Mouse (Mus musculus) liver, postnatal 0 days (tissue): ENCODE results near the gene Atp1a1. TPM values are rescaled to one million over a fixed set of nuclear protein-coding genes. Genes with fewer than 3 reads are reported as not detected.
A peak's percentile ranks its signal among the peaks of the same experiment; 100 is the strongest.

ENCODE experiments used
- ATAC-seq: fragments of 200-750 bp; cut with Nextera tagmentation; 2 replicates; pipeline ENCODE4 v1.8.0; 2017; ENCODE audit warnings: mild to moderate bottlenecking, moderate library complexity
- DNase-seq: peaks from one replicate; pipeline ENCODE4 v3.0.0-alpha.2; 2016
- H3K27ac ChIP-seq: fragments of 300-500 bp; sonication (generic); 2 replicates; pipeline ENCODE4 v1.5.1; 2014; ENCODE audit warnings: antibody characterized with exemption, moderate library complexity, mild to moderate bottlenecking, low read depth
- H3K27me3 ChIP-seq: fragments of 300-500 bp; sonication (generic); 2 replicates; pipeline ENCODE4 v1.6.1; 2014; ENCODE audit warnings: low read length, control low read depth, mixed read lengths; ENCODE audit not compliant: insufficient read depth
- H3K36me3 ChIP-seq: fragments of 300-500 bp; sonication (generic); replicated peaks from 2 replicates; pipeline ENCODE4 v1.6.1; 2014; ENCODE audit warnings: mild to moderate bottlenecking, control low read depth, low read length, moderate library complexity, mixed read lengths; ENCODE audit not compliant: insufficient read depth
- H3K4me1 ChIP-seq: fragments of 300-500 bp; sonication (generic); 2 replicates; pipeline ENCODE4 v1.6.1; 2014; ENCODE audit warnings: antibody characterized with exemption, mild to moderate bottlenecking, control low read depth; ENCODE audit not compliant: insufficient read depth
- H3K4me2 ChIP-seq: fragments of 300-500 bp; sonication (generic); 2 replicates; pipeline ENCODE4 v1.6.1; 2014; ENCODE audit warnings: low read depth, mild to moderate bottlenecking, low read length, moderate library complexity, mixed read lengths
- H3K4me3 ChIP-seq: fragments of 300-500 bp; sonication (generic); 2 replicates; pipeline ENCODE4 v1.5.1; 2014; ENCODE audit warnings: low read depth, low read length
- H3K9ac ChIP-seq: fragments of 300-500 bp; sonication (generic); replicated peaks from 2 replicates; pipeline ENCODE4 v1.6.1; 2014; ENCODE audit warnings: mild to moderate bottlenecking, moderate library complexity
- H3K9me3 ChIP-seq: fragments of 300-500 bp; sonication (generic); 2 replicates; pipeline ENCODE4 v1.6.1; 2016; ENCODE audit warnings: mild to moderate bottlenecking, control low read depth, low read length, mixed read lengths
- CTCF ChIP-seq: sonication (generic); IDR thresholded peaks from 2 replicates; pipeline ENCODE4 v1.5.1; 2016; ENCODE audit warnings: antibody characterized with exemption, low read depth
- EP300 ChIP-seq: IDR thresholded peaks from 2 replicates; pipeline ENCODE4 v1.6.1; 2016; ENCODE audit warnings: antibody characterized with exemption, low read depth, mild to moderate bottlenecking
- WGBS: fragments of 180-500 bp; shearing (Covaris S2); extraction: QIAGEN DNeasy Blood & Tissue Kit; methylation state at CpG from one replicate; pipeline ENCODE4 v1.1.7; 2014; ENCODE audit not compliant: insufficient replicate concordance; 5-methylcytosine and 5-hydroxymethylcytosine counted together
- polyA plus RNA-seq: library from polyadenylated mRNA; unstranded; fragments of >200 nt; fragmentation: Nextera tagmentation; extraction: Ambion mirVana; gene quantifications from 2 replicates; pipeline ENCODE4 v1.2.1, GENCODE M21; 2015

The Atp1a1 gene
- 39.3 and 40.8 TPM in 2 replicates for polyA plus RNA-seq

GRCm38 (mm10) chr3:101604550-101605223 is at the start of gene Atp1a1:
Atp1a1 (minus strand) TSS chr3:101604684.
- no peaks in the 10 kb centered on the region for H3K9me3 ChIP-seq
- WGBS, result under 1% methylated on average over 47 of the region's 64 CpGs
- DNase-seq (peak; percentile 99), ATAC-seq (peak; percentile 92)
- peak within 1 kb of the TSS; percentile 92 for H3K9ac ChIP-seq
- 0 out of 2 replicates have a peak, but pooled peaks cover 6% of the 10 kb centered on the region for H3K27me3 ChIP-seq
- TF ChIP-seq CTCF (peak; percentile 9; the same call in 1 of the 2 replicates), EP300 (no peak)
- H3K4me2 ChIP-seq, result peak within 1 kb of the TSS; percentile 99
- no peaks in the 10 kb centered on the region for H3K36me3 ChIP-seq
- peak within 1 kb of the TSS; percentile 99 for H3K27ac ChIP-seq
- peaks cover 38% of the 10 kb centered on the region for H3K4me1 ChIP-seq
- peak within 1 kb of the TSS; percentile 85 for H3K4me3 ChIP-seq

GRCm38 (mm10) chr3:101653446-101653845 is 49.0 kb upstream of the Atp1a1 start:
- DNase-seq (no peak), ATAC-seq (no peak)
- H3K27me3 ChIP-seq, result no peaks in the 10 kb centered on the region
- no peaks in the 10 kb centered on the region for H3K36me3 ChIP-seq
- WGBS, result 71% methylated on average over 7 of the region's 7 CpGs
- no peak overlapping the region for H3K4me3 ChIP-seq
- no peak overlapping the region for H3K4me2 ChIP-seq
- H3K4me1 ChIP-seq, result no peaks in the 10 kb centered on the region
- no peak overlapping the region for H3K9ac ChIP-seq
- TF ChIP-seq CTCF (no peak), EP300 (no peak)
- no peaks in the 10 kb centered on the region for H3K9me3 ChIP-seq
- H3K27ac ChIP-seq, result no peak overlapping the region

- H3K9ac ChIP-seq, result no peak overlapping the region
- DNase-seq (no peak), ATAC-seq (no peak)
- H3K27ac ChIP-seq, result no peak overlapping the region
- H3K36me3 ChIP-seq, result no peaks in the 10 kb centered on the region
- H3K27me3 ChIP-seq, result no peaks in the 10 kb centered on the region
- no peak for TF ChIP-seq EP300
- TF ChIP-seq CTCF, result no peak
- 66% methylated on average over 2 of the region's 2 CpGs for WGBS
- no peak overlapping the region for H3K4me2 ChIP-seq
- no peaks in the 10 kb centered on the region for H3K9me3 ChIP-seq
- no peaks in the 10 kb centered on the region for H3K4me1 ChIP-seq
- H3K4me3 ChIP-seq, result no peak overlapping the region
Observed at GRCm38 (mm10) chr3:101652967-101653366, 48.5 kb upstream of the Atp1a1 start.

GRCm38 (mm10) chr3:101650328-101650727 is 45.8 kb upstream of the Atp1a1 start:
- H3K36me3 ChIP-seq, result no peaks in the 10 kb centered on the region
- H3K9me3 ChIP-seq, result no peaks in the 10 kb centered on the region
- DNase-seq, result no peak
- no peak overlapping the region for H3K27ac ChIP-seq
- no peaks in the 10 kb centered on the region for H3K4me1 ChIP-seq
- no peak overlapping the region for H3K4me2 ChIP-seq
- TF ChIP-seq EP300 (no peak), CTCF (no peak)
- no peaks in the 10 kb centered on the region for H3K27me3 ChIP-seq
- H3K9ac ChIP-seq, result no peak overlapping the region
- no peak for ATAC-seq
- WGBS, result 46% methylated on average over 2 of the region's 2 CpGs
- no peak overlapping the region for H3K4me3 ChIP-seq

GRCm38 (mm10) chr3:101649271-101649670 is 44.8 kb upstream of the Atp1a1 start:
- Histone ChIP-seq H3K27me3 (no peaks in the 10 kb centered on the region), H3K4me2 (no peak overlapping the region), H3K27ac (no peak overlapping the region), H3K36me3 (no peaks in the 10 kb centered on the region), H3K4me3 (no peak overlapping the region), H3K9ac (no peak overlapping the region), H3K4me1 (no peaks in the 10 kb centered on the region), H3K9me3 (no peaks in the 10 kb centered on the region)
- WGBS, result 50% methylated on average over 2 of the region's 2 CpGs
- DNase-seq (no peak), ATAC-seq (no peak)
- TF ChIP-seq EP300, result no peak
- TF ChIP-seq CTCF, result no peak

- no peak overlapping the region for H3K4me2 ChIP-seq
- H3K27ac ChIP-seq, result no peak overlapping the region
- H3K9me3 ChIP-seq, result no peaks in the 10 kb centered on the region
- no peak overlapping the region for H3K4me3 ChIP-seq
- ATAC-seq (no peak), DNase-seq (no peak)
- no peak overlapping the region for H3K9ac ChIP-seq
- no peaks in the 10 kb centered on the region for H3K27me3 ChIP-seq
- TF ChIP-seq EP300 (no peak), CTCF (no peak)
- WGBS, result 68% methylated on average over 13 of the region's 13 CpGs
- no peaks in the 10 kb centered on the region for H3K4me1 ChIP-seq
- no peaks in the 10 kb centered on the region for H3K36me3 ChIP-seq
Observed at GRCm38 (mm10) chr3:101648096-101648793, 43.8 kb upstream of the Atp1a1 start.
